Mouse (Mus musculus) olfactory bulb, adult 2 months (tissue): ENCODE data around the gene Fgfr2.

ENCODE experiments used
- CTCF ChIP-seq: fragments of 200-500 bp; IDR thresholded peaks from 2 replicates; pipeline ENCODE4 v1.5.1; 2012; ENCODE audit warnings: low read depth, mild to moderate bottlenecking, low read length, moderate library complexity; ENCODE audit not compliant: insufficient read depth
- POLR2A ChIP-seq: fragments of 200-500 bp; IDR thresholded peaks from 2 replicates; pipeline ENCODE4 v1.6.1; 2012; ENCODE audit warnings: mild to moderate bottlenecking, low read depth, low read length, moderate library complexity; ENCODE audit not compliant: insufficient read depth

DNA sequence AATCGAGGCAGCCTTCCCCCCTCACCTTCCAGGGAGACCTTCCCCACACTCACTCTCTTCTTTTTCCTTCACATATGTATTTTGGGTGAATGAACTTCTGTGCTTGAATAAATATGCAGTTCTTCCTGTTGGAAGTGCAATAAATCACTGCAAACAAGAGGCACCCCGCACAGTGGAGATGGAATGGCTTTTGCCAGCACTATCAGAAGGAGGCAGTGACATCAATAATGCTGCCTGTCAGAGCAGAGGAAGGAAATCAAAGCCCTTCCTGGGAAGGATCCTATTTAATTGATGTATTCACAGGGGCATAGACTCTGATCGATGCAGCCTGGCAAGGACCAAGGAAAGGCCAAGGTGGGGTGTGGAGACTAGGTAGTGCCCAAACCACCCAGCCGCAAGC lies 580.7 kb downstream of the Fgfr2 start:
- TF ChIP-seq CTCF, result no peak
- TF ChIP-seq POLR2A, result no peak
